Mouse (Mus musculus) forebrain, embryonic 15.5 days (tissue): ENCODE results near the gene Vps39. TPM values are rescaled to one million over a fixed set of nuclear protein-coding genes. Genes with fewer than 3 reads are reported as not detected.

Experiments
- ATAC-seq: fragments of 200-750 bp; cut with Nextera tagmentation; replicated peaks from 2 replicates; pipeline ENCODE4 v1.8.0; 2017; ENCODE audit warnings: mild to moderate bottlenecking, moderate TSS enrichment, moderate library complexity
- H3K27ac ChIP-seq: fragments of 300-500 bp; sonication (generic); replicated peaks from 2 replicates; pipeline ENCODE4 v1.5.1; 2015; ENCODE audit warnings: mild to moderate bottlenecking, inconsistent platforms
- H3K27me3 ChIP-seq: fragments of 300-500 bp; sonication (generic); 2 replicates; pipeline ENCODE4 v1.6.1; 2015; ENCODE audit warnings: inconsistent platforms
- H3K36me3 ChIP-seq: fragments of 300-500 bp; sonication (generic); 2 replicates; pipeline ENCODE4 v1.6.1; 2015; ENCODE audit warnings: mild to moderate bottlenecking, inconsistent platforms
- H3K4me1 ChIP-seq: fragments of 300-500 bp; sonication (generic); 2 replicates; pipeline ENCODE4 v1.6.1; 2015; ENCODE audit warnings: inconsistent platforms
- H3K4me2 ChIP-seq: fragments of 300-500 bp; sonication (generic); replicated peaks from 2 replicates; pipeline ENCODE4 v1.6.1; 2015; ENCODE audit warnings: mild to moderate bottlenecking, inconsistent platforms
- H3K4me3 ChIP-seq: fragments of 300-500 bp; sonication (generic); 2 replicates; pipeline ENCODE4 v1.5.1; 2015; ENCODE audit warnings: mild to moderate bottlenecking, inconsistent platforms
- H3K9ac ChIP-seq: fragments of 300-500 bp; sonication (generic); replicated peaks from 2 replicates; pipeline ENCODE4 v1.6.1; 2015; ENCODE audit warnings: mild to moderate bottlenecking, inconsistent platforms
- H3K9me3 ChIP-seq: fragments of 300-500 bp; sonication (generic); 2 replicates; pipeline ENCODE4 v1.6.1; 2016; ENCODE audit warnings: inconsistent platforms
- WGBS: fragments of 180-500 bp; shearing (Covaris S2); methylation state at CpG from one replicate; pipeline ENCODE4 v1.1.7; 2015; ENCODE audit warnings: mixed read lengths; 5-methylcytosine and 5-hydroxymethylcytosine counted together
- polyA plus RNA-seq: library from polyadenylated mRNA; unstranded; fragments of >200 nt; fragmentation: Nextera tagmentation; extraction: Ambion mirVana; gene quantifications from 2 replicates; pipeline ENCODE4 v1.2.1, GENCODE M21; 2015

Gene Vps39
- polyA plus RNA-seq, 1 experiment from 2014 or later = 50.0 TPM

DNA sequence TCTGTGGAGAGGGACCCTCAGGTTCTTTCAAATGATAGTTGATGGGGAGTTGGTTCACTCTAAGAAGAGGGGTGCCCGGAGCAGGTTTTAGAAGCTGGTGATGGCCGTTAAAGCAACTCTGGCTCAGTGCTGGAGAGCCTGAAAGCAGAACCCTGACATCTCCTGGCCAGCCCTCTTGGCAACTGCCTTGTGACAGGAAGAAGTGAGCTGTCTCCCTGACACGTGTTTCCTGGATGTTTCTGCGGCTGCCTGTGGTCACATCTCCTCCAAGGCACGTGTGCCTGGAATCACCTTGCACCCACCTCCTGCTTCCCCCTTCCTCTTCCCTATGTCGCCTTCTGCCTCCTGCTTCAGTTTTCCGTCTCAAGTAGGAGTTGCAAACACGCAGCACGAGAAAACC, 4.8 kb downstream of the Vps39 start:
- no peak for ATAC-seq
- Histone ChIP-seq H3K9me3 (no peaks in the 10 kb centered on the region), H3K4me1 (peaks cover 13% of the 10 kb centered on the region), H3K36me3 (peaks cover 60% of the 10 kb centered on the region), H3K4me3 (no peak overlapping the region), H3K27me3 (no peaks in the 10 kb centered on the region), H3K27ac (no peak overlapping the region), H3K4me2 (no peak overlapping the region), H3K9ac (no peak overlapping the region)
- 90% methylated on average over 9 of the region's 9 CpGs for WGBS

DNA sequence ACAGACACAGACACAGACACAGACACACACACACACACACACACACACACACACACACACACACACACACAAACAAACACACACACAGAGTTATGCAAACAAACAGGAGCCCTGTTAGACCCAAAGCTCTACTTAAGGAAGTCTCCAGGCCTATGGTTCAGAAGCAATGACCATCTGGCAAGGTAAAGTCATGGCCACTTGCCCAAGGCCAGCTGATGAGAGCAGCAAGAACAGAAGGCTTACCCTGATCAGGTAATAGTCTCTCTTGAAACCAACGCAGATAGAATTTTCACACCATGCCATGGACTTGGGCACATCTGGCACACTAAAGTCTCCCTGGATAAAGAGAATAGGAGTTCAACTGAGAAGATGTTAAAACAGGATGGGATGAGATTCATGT, 11.2 kb downstream of the Vps39 start:
- Histone ChIP-seq H3K4me3 (no peak overlapping the region), H3K4me1 (no peaks in the 10 kb centered on the region), H3K27me3 (no peaks in the 10 kb centered on the region), H3K27ac (no peak overlapping the region), H3K4me2 (no peak overlapping the region), H3K9me3 (no peaks in the 10 kb centered on the region), H3K9ac (no peak overlapping the region), H3K36me3 (peaks cover 88% of the 10 kb centered on the region)
- ATAC-seq = no peak
- WGBS = 91% methylated on average over 1 of the region's 1 CpGs

DNA sequence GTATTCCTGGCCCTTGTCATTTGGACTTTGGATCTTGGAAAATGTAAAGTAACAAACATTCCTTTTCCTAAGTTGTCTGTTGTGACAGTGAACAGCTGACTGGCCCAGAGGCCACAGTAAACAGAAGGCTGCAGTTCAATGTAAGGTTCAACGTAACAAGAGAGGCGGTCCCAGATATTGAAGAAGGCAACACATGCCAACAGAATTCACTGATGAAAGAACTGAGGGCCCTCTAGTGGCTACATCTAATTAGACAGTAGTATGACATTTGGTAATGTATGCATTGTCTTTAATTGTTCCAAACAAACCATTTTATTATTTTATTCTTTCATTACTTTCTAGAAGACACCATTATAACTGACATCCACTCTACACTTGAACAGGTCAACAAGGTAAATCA, 15.1 kb downstream of the Vps39 start:
- no peak overlapping the region for H3K4me2 ChIP-seq
- H3K36me3 ChIP-seq = peaks cover 79% of the 10 kb centered on the region
- no peaks in the 10 kb centered on the region for H3K9me3 ChIP-seq
- ATAC-seq = no peak
- no peaks in the 10 kb centered on the region for H3K4me1 ChIP-seq
- H3K27me3 ChIP-seq = no peaks in the 10 kb centered on the region
- no peak overlapping the region for H3K9ac ChIP-seq
- 74% methylated on average over 2 of the region's 2 CpGs for whole genome bisulfite sequencing
- no peak overlapping the region for H3K27ac ChIP-seq
- no peak overlapping the region for H3K4me3 ChIP-seq

DNA sequence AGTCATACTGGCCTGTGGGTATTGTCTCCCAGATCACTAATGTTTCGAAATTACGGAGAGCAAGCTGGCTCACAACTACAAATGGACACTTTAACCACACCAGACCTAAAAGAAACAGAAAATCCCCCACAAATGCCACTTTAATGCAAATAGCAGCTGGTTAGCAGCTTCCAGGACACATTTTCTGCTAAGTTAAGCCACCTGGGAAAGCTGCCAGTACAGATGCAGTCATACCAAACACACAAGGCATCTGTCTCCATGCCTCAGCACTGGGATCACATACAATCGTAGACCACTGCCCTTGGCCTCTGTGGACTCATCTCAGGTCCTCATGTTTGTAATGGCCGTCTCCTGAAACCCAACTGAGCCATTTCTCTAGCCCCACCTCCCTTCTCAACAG, 21.4 kb downstream of the Vps39 start:
- Histone ChIP-seq H3K27me3 (no peaks in the 10 kb centered on the region), H3K4me3 (no peak overlapping the region), H3K9me3 (no peaks in the 10 kb centered on the region), H3K9ac (no peak overlapping the region), H3K36me3 (peaks cover 77% of the 10 kb centered on the region), H3K4me2 (no peak overlapping the region), H3K27ac (no peak overlapping the region), H3K4me1 (no peaks in the 10 kb centered on the region)
- ATAC-seq = no peak
- 86% methylated on average over 4 of the region's 4 CpGs for WGBS

DNA sequence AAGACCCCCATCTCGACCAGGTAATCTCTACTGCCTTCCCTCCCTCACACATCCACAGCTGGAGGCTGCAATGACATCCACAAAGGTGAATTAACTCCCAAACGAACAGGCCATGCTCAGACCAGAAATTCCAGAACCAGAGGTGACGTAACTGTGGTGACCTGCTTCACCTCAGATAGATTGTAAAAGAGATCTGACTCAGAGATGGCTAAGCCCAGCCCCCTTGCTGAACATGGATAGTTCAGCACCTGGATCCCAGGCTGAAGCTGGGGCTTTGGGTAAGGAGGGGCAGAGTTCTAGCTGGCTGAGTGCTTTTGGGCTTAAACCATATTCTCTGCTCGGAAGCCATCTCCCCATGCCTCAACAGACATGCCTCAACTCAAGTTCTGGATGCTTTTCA, 37.9 kb downstream of the Vps39 start:
- no peak overlapping the region for H3K4me2 ChIP-seq
- H3K4me3 ChIP-seq = no peak overlapping the region
- no peak for ATAC-seq
- H3K4me1 ChIP-seq = no peaks in the 10 kb centered on the region
- H3K9me3 ChIP-seq = no peaks in the 10 kb centered on the region
- H3K36me3 ChIP-seq = peaks cover 36% of the 10 kb centered on the region
- H3K27me3 ChIP-seq = no peaks in the 10 kb centered on the region
- WGBS = 81% methylated on average over 4 of the region's 4 CpGs
- no peak overlapping the region for H3K9ac ChIP-seq
- no peak overlapping the region for H3K27ac ChIP-seq

DNA sequence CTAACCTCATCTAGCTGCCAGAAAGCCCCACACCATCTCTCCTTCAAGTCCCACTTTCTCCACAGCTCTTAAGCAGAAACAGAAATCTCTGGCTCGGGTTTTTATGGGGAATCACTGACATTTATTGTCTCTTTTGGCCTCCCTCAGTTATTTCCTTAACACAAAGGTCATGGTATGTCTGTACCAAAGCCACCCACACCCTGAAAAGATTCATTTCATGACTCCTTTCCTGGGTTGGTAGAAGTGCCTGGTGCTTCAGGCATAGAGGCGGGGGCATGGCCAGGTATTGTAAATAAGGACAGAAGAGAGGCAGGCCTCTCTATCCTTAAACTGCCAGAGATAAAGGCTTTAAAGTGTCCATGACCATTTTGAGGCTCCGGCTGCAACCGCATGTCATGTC, 38.5 kb downstream of the Vps39 start:
- no peak overlapping the region for H3K27ac ChIP-seq
- no peak overlapping the region for H3K4me2 ChIP-seq
- 89% methylated on average over 4 of the region's 4 CpGs for WGBS
- peaks cover 34% of the 10 kb centered on the region for H3K36me3 ChIP-seq
- H3K4me1 ChIP-seq = no peaks in the 10 kb centered on the region
- ATAC-seq = no peak
- H3K27me3 ChIP-seq = no peaks in the 10 kb centered on the region
- H3K9me3 ChIP-seq = no peaks in the 10 kb centered on the region
- H3K4me3 ChIP-seq = no peak overlapping the region
- H3K9ac ChIP-seq = no peak overlapping the region

DNA sequence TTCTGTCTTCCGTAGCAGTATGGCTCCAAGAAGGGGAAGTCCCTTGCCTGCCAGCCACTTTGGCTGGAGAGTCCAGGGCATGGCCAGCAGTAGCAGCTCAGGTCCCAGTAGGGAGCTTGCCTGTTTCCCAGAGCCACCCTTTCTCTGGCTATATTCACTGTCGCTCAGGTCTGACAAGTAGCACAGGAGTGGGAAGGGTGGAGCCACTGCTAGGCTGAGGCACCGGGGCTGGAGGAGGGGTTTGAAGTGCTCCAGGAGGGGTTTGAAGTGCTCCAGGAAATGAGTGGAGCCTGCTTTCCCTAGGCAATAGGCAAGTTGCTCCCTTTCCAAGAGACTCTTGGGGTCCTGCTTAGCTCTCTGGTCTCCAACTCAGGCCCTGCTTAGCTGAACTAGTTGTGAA, 39.0 kb downstream of the Vps39 start, which contains the start of gene Pla2g4f:
TSS of gene Pla2g4f (minus strand) at position 190 of the 400 bp plus-strand sequence.
- Histone ChIP-seq H3K4me3 (no peak within 1 kb of the TSS), H3K27me3 (no peaks in the 10 kb centered on the region), H3K9me3 (no peaks in the 10 kb centered on the region), H3K9ac (no peak within 1 kb of the TSS), H3K36me3 (peaks cover 28% of the 10 kb centered on the region), H3K4me2 (no peak within 1 kb of the TSS), H3K27ac (no peak within 1 kb of the TSS), H3K4me1 (no peaks in the 10 kb centered on the region)
- 67% methylated on average over 3 of the region's 3 CpGs for WGBS
- ATAC-seq = no peak

DNA sequence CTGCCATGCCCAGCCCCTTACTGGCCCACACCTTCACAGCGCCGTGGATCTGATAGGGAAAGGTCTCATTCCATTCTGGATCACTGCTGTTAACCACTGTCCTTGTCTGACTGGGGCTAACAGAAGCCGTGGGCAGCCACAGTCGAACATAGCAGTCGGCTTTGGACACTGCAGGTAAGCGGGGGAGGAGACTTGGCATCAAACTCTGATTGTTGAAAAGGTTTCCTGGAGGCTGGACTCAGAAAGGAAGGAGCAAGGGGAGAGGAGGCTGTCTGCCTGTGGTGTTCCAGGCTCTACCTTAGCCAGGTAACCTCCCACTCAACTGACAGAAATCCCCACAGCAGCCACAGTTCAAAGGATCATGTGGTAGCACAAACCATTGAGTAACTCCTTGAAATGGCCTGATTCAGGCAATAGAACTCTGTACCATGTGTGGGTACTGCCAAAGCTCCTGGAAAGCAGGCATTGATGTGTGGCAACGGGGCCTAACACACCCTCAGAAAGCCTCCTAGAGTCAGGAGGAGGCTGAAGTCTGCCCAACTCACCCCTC, 40.6 kb downstream of the Vps39 start:
- Histone ChIP-seq H3K9ac (no peak overlapping the region), H3K4me3 (no peak overlapping the region), H3K4me1 (no peaks in the 10 kb centered on the region), H3K27me3 (no peaks in the 10 kb centered on the region), H3K27ac (no peak overlapping the region), H3K4me2 (no peak overlapping the region), H3K9me3 (no peaks in the 10 kb centered on the region), H3K36me3 (peaks cover 14% of the 10 kb centered on the region)
- ATAC-seq = no peak
- 88% methylated on average over 7 of the region's 7 CpGs for WGBS

DNA sequence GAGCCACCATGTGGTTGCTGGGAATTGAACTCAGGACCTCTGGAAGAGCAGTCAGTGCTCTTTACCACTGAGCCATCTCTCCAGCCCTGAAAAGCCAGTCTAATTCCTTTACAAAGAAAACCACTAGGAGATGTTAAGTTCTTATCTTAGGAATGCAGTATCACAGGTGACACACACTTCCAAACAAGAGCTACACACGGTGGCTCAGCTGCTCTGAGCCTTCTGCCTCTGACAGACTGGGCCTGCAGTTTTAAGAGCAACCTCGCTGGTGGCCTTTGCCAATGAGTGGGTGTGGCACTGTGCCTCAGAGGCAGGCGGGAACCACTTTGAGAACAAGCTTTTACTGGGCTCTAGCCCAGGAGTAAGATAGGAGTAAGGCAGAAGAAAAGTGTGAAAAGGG, 48.8 kb downstream of the Vps39 start:
- H3K27ac ChIP-seq = no peak overlapping the region
- no peaks in the 10 kb centered on the region for H3K9me3 ChIP-seq
- H3K4me2 ChIP-seq = no peak overlapping the region
- 28% methylated on average over 3 of the region's 3 CpGs for WGBS
- no peaks in the 10 kb centered on the region for H3K27me3 ChIP-seq
- no peak overlapping the region for H3K4me3 ChIP-seq
- no peak for ATAC-seq
- no peaks in the 10 kb centered on the region for H3K36me3 ChIP-seq
- no peaks in the 10 kb centered on the region for H3K4me1 ChIP-seq
- H3K9ac ChIP-seq = no peak overlapping the region

DNA sequence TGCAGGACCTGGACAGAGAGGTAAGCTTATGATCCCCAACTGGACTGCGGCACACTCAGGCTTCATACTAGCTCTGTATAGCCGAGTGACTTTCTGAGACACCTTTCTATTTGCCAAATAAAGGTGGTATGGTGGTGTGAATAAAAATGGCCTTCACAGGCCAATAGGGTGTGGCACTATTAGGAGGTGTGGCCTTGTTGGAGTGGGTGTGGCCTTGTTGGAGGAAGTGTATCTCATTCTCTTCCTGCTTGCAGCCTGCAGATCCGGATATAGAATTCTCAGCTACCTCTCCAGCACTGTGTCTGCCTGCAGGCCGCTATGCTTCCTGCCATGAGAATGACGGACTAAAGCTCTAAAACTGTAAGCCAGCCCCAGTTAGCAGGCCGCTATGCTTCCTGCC, 51.9 kb downstream of the Vps39 start:
- WGBS = 96% methylated on average over 6 of the region's 6 CpGs
- H3K27ac ChIP-seq = no peak overlapping the region
- H3K4me1 ChIP-seq = no peaks in the 10 kb centered on the region
- no peak overlapping the region for H3K4me2 ChIP-seq
- ATAC-seq = no peak
- H3K36me3 ChIP-seq = no peaks in the 10 kb centered on the region
- H3K27me3 ChIP-seq = no peaks in the 10 kb centered on the region
- H3K4me3 ChIP-seq = no peak overlapping the region
- H3K9ac ChIP-seq = no peak overlapping the region
- H3K9me3 ChIP-seq = no peaks in the 10 kb centered on the region

DNA sequence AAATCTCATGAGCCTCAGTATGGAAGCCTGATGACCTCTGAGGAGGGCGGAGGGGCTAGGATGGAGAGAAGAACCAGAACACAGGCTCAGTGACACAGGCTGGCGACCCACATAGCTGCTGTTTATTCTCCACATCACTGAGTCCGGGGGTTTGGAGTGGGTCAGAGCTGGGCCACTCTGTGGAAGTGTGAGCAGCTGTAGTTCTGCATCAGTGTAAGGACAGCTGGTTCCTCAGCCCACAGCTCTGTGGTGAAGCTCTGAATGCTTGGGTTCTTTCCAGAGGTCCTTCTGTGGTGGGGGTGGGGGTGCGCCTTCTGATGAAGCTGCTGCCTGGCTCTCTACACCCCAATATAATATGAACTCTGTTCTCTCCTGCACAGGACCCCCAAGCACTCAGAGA, 53.1 kb downstream of the Vps39 start:
- Histone ChIP-seq H3K9me3 (no peaks in the 10 kb centered on the region), H3K4me3 (no peak overlapping the region), H3K36me3 (no peaks in the 10 kb centered on the region), H3K27me3 (no peaks in the 10 kb centered on the region), H3K27ac (no peak overlapping the region), H3K9ac (no peak overlapping the region), H3K4me1 (no peaks in the 10 kb centered on the region), H3K4me2 (no peak overlapping the region)
- ATAC-seq = no peak
- 90% methylated on average over 4 of the region's 4 CpGs for WGBS

DNA sequence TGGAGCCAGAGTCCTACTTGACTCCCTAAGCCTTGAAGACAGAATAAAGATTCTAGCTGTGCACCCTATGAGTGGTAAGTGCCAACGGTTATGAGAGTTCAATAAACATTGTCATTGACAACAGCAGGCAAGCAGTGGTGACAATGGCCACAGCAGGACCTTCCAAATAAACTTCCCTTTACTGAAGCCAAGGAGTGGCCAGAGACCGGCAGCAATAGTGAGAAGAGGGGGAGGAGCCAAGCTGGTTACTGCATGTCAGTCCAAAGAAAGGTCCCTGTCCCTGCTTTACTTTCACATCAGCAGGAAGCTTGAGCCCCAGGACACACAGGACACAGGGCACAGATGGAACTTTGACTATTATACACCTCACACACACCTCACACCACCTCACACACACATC, 56.8 kb downstream of the Vps39 start:
- no peak overlapping the region for H3K9ac ChIP-seq
- no peaks in the 10 kb centered on the region for H3K27me3 ChIP-seq
- 12% methylated on average over 2 of the region's 2 CpGs for WGBS
- no peaks in the 10 kb centered on the region for H3K36me3 ChIP-seq
- H3K9me3 ChIP-seq = no peaks in the 10 kb centered on the region
- H3K4me1 ChIP-seq = no peaks in the 10 kb centered on the region
- H3K4me2 ChIP-seq = no peak overlapping the region
- no peak overlapping the region for H3K4me3 ChIP-seq
- H3K27ac ChIP-seq = no peak overlapping the region
- ATAC-seq = no peak

DNA sequence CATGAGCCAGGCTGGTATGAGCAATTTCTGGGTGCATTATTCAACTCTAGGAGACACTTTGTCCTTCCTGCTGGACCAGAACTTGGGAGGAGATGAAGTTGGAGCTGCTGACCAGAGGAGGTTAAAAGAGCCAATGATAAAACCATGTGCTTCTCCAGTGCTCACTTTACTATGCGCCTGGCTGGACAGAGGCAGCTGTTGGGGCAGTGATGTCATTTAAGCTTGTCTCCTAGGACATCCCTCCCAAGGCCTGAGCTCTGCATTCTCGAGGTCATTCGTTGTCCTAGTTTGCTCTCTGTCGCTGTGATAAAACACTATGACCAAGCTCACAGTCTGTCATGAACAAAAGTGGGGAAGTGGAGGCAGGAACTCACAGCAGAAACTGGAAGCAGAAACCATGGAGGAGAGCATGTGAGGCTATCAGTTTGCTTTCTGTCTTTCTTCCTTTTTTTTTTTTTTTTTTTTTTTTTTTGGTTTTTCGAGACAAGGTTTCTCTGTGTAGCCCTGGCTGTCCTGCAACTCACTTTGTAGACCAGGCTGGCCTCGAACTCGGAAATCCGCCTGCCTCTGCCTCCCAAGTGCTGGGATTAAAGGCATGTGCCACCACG, 61.4 kb downstream of the Vps39 start:
- Histone ChIP-seq H3K27me3 (no peaks in the 10 kb centered on the region), H3K27ac (no peak overlapping the region), H3K9me3 (no peaks in the 10 kb centered on the region), H3K4me3 (no peak overlapping the region), H3K4me2 (no peak overlapping the region), H3K9ac (no peak overlapping the region), H3K36me3 (no peaks in the 10 kb centered on the region), H3K4me1 (no peaks in the 10 kb centered on the region)
- ATAC-seq = no peak
- WGBS = 91% methylated on average over 8 of the region's 9 CpGs
